Mouse (Mus musculus) forebrain, embryonic 11.5 days (tissue): ENCODE measurements at regions not wholly inside any gene's neighbourhood (a gene's known extent, or its start where the extent isn't known, plus 50 kb on each side); places are given as distances from the start of the nearest gene placed in this dataset.

Source experiments
- ATAC-seq: fragments of 200-750 bp; cut with Nextera tagmentation; replicated peaks from 2 replicates; pipeline ENCODE4 v1.8.0; 2017; ENCODE audit warnings: moderate TSS enrichment; ENCODE audit not compliant: low FRiP score
- DNase-seq: peaks from one replicate; pipeline ENCODE4 v3.0.0-alpha.2; 2017; ENCODE audit warnings: low spot score
- H3K27ac ChIP-seq: fragments of 300-500 bp; sonication (generic); 2 replicates; pipeline ENCODE4 v1.5.1; 2014; ENCODE audit warnings: low read depth, low read length
- H3K27me3 ChIP-seq: fragments of 300-500 bp; sonication (generic); 2 replicates; pipeline ENCODE4 v1.6.1; 2014; ENCODE audit warnings: mild to moderate bottlenecking, low read length, mixed read lengths; ENCODE audit not compliant: control insufficient read depth, insufficient read depth
- H3K36me3 ChIP-seq: fragments of 300-500 bp; sonication (generic); 2 replicates; pipeline ENCODE4 v1.6.1; 2014; ENCODE audit warnings: mild to moderate bottlenecking, low read length, moderate library complexity, mixed read lengths; ENCODE audit not compliant: control insufficient read depth, insufficient read depth
- H3K4me1 ChIP-seq: fragments of 300-500 bp; sonication (generic); replicated peaks from 2 replicates; pipeline ENCODE4 v1.6.1; 2014; ENCODE audit warnings: low read length, mixed read lengths; ENCODE audit not compliant: control insufficient read depth, insufficient read depth
- H3K4me2 ChIP-seq: fragments of 300-500 bp; sonication (generic); 2 replicates; pipeline ENCODE4 v1.6.1; 2014; ENCODE audit warnings: low read depth, mild to moderate bottlenecking, low read length, moderate library complexity, mixed read lengths; ENCODE audit not compliant: severe bottlenecking
- H3K4me3 ChIP-seq: fragments of 300-500 bp; sonication (generic); 2 replicates; pipeline ENCODE4 v1.5.1; 2014; ENCODE audit warnings: low read depth, low read length
- H3K9ac ChIP-seq: fragments of 300-500 bp; sonication (generic); 2 replicates; pipeline ENCODE4 v1.6.1; 2014; ENCODE audit warnings: low read length
- H3K9me3 ChIP-seq: fragments of 300-500 bp; sonication (generic); 2 replicates; pipeline ENCODE4 v1.6.1; 2016; ENCODE audit warnings: low read length, mixed read lengths; ENCODE audit not compliant: control insufficient read depth
- WGBS: fragments of 180-500 bp; shearing (Covaris S2); extraction: QIAGEN DNeasy Blood & Tissue Kit; methylation state at CpG from one replicate; pipeline ENCODE4 v1.1.7; 2014; 5-methylcytosine and 5-hydroxymethylcytosine counted together

DNA sequence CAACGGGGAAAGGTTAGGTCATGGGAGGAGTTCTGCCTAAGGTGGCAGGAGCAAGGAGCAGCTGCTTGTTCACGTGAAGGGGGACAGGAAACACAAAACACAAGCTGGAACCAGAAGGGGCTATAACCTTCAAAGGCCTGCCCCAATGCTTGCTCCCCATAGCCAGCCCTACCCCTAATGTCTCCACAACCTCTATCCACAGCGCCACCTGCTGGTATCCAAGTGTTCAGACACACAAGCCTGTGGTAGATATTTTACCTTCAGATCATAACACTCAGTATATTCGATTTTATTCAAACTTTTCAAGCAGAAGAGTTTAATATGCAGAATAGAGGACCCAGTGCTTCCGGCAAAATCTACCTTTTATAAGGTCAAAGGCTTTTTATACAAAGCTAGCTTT, 124.0 kb downstream of the Tex36 start:
- no peak overlapping the region for H3K4me2 ChIP-seq
- H3K9ac ChIP-seq, result no peak overlapping the region
- no peak overlapping the region for H3K27ac ChIP-seq
- H3K36me3 ChIP-seq, result no peaks in the 10 kb centered on the region
- peak; percentile 61 for DNase-seq
- H3K4me1 ChIP-seq, result no peaks in the 10 kb centered on the region
- WGBS, result 83% methylated on average over 5 of the region's 5 CpGs
- H3K9me3 ChIP-seq, result no peaks in the 10 kb centered on the region
- ATAC-seq, result no peak
- no peaks in the 10 kb centered on the region for H3K27me3 ChIP-seq
- H3K4me3 ChIP-seq, result no peak overlapping the region

DNA sequence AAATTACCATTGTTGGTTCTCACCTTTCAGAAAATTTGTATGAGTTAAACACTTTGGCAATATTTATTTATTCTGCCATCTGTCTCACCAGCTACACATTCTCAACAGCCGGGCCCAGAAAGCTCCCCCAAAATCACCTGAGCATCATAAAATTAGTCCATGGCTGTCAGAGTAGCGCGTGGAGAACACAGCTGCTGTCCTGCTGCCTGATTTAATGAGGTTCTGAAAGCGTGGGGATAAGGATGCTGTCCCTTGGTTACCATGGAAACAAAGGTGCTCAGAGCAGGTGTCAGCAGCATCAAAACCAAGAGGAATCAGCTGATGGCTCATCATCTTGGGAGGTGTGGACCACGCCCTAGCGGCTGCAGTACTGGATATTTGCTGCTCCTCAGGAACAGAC, 124.7 kb downstream of the Tex36 start:
- Histone ChIP-seq H3K4me2 (no peak overlapping the region), H3K27me3 (no peaks in the 10 kb centered on the region), H3K9ac (no peak overlapping the region), H3K36me3 (no peaks in the 10 kb centered on the region), H3K4me1 (no peaks in the 10 kb centered on the region), H3K9me3 (no peaks in the 10 kb centered on the region), H3K4me3 (no peak overlapping the region), H3K27ac (no peak overlapping the region)
- ATAC-seq, result no peak
- no peak for DNase-seq
- 85% methylated on average over 6 of the region's 6 CpGs for WGBS

DNA sequence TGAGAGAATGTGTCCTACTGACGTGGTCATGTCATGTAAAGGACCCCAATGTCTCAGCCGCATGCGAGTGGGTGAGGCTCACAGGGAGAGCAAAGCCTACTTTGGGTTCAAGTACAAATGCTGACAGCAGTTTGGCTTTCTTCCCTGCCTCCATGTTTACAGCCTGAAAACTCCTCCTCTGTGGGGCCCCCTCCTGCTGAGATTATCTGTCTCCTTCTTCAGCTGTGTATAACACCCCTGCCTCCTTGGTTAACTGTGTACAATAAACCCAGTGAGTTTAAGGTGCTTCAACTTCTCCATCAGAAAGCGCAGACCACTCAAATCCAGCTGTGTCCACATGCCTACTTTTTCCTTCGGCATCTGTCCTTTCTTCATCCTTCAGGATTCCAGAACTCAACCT, 130.3 kb downstream of the Tex36 start:
- DNase-seq, result no peak
- H3K4me1 ChIP-seq, result no peaks in the 10 kb centered on the region
- 96% methylated on average over 5 of the region's 5 CpGs for WGBS
- H3K4me2 ChIP-seq, result no peak overlapping the region
- no peak overlapping the region for H3K9ac ChIP-seq
- ATAC-seq, result no peak
- no peaks in the 10 kb centered on the region for H3K9me3 ChIP-seq
- no peak overlapping the region for H3K4me3 ChIP-seq
- H3K27me3 ChIP-seq, result no peaks in the 10 kb centered on the region
- H3K27ac ChIP-seq, result no peak overlapping the region
- H3K36me3 ChIP-seq, result no peaks in the 10 kb centered on the region

DNA sequence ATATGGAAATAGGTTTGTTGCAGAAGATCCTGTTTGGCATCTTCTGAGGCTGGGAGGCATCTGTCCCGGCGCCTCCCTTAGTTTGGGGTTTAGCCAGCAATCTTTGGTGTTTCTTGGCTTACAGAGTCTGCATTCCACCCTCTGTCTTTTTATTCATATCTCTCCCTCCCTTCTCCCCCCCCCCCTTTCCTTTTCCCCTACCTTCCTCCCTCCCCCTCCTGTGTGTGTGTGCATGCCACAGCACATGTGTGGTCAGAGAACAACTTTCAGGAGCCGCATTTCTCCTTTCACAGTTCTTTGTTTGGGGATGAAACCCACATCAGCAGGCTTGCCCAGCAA, 131.4 kb downstream of the Tex36 start:
- Histone ChIP-seq H3K4me3 (no peak overlapping the region), H3K36me3 (no peaks in the 10 kb centered on the region), H3K4me1 (no peaks in the 10 kb centered on the region), H3K4me2 (no peak overlapping the region), H3K9me3 (no peaks in the 10 kb centered on the region), H3K9ac (no peak overlapping the region), H3K27me3 (no peaks in the 10 kb centered on the region), H3K27ac (no peak overlapping the region)
- ATAC-seq (no peak), DNase-seq (no peak)
- 77% methylated on average over 3 of the region's 3 CpGs for WGBS

DNA sequence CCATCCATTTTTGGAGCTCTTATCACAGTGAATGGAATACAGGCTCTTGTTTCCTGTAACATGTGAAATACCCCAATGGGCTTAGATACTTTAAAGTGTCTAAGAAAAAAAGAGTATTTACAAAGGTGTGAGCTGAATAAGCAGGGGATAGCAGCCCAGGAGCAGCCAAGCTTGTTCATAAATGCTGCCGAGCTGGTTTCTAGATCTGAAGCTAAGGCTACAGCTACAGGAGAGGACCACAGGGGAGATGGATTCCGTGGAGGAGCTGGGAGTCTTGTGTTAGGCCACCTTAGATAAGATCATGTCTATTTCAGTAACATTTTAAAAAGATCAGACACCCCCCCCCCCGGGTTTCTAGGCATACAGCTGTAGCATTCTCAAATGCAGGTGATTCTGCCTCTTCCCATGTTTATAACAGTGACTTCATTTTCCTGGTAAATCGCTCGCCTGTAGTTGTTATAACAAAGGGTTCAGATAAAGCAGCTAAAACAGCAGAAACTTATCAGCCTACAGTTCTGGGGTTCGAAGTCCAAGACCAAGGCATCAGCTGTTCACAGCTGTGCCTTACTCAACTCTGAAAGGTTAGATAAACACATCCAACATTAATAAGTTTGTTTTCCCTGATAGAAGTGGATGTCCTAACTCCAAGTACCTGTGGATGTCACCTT, 131.9 kb downstream of the Tex36 start:
- Histone ChIP-seq H3K9ac (no peak overlapping the region), H3K27ac (no peak overlapping the region), H3K27me3 (no peaks in the 10 kb centered on the region), H3K36me3 (no peaks in the 10 kb centered on the region), H3K4me2 (no peak overlapping the region), H3K4me1 (no peaks in the 10 kb centered on the region), H3K4me3 (no peak overlapping the region), H3K9me3 (no peaks in the 10 kb centered on the region)
- ATAC-seq (no peak), DNase-seq (peak; percentile 4)
- WGBS, result 75% methylated on average over 6 of the region's 6 CpGs

DNA sequence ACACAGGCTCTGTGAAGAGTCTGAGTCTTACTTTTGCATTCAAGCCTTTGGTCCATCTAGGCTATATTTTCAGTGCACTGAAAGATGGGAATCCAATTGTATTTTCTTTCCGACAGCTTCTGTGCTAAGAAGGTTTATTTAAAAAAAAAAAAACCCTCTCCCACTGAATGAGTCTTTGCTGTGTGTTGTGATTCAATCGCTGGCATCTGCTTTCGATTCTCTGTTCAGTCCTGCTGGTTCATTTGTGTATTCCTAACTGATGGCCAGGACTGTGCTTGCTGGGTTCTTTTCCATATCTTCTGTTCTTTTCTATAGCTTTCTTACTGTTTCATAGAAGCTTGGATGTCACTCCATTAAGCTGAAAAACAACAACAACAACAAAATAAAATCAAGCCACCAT, 132.9 kb downstream of the Tex36 start:
- Histone ChIP-seq H3K4me2 (no peak overlapping the region), H3K9ac (no peak overlapping the region), H3K9me3 (no peaks in the 10 kb centered on the region), H3K27ac (no peak overlapping the region), H3K36me3 (no peaks in the 10 kb centered on the region), H3K27me3 (no peaks in the 10 kb centered on the region), H3K4me1 (no peaks in the 10 kb centered on the region), H3K4me3 (no peak overlapping the region)
- WGBS, result 67% methylated on average over 3 of the region's 3 CpGs
- DNase-seq (no peak), ATAC-seq (no peak)

DNA sequence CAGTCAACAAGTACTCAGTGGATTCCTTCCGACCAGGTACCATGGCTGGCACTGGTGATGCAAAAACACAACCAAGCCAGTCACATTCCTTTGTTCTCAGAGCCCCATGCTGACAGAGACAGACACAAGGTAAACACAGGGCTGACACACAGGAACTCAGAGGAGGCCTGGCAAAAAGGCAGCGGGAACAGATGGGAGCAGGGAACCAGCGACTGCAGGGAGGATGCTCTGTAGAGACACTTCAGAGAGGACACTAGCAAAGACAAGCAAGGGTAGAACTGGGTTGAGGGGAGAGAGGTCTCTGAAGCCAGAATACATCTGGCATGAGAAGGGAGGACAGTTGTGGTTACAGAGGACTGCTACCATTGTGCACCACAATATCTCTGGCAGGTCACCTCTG, 133.6 kb downstream of the Tex36 start:
- Histone ChIP-seq H3K4me1 (no peaks in the 10 kb centered on the region), H3K27me3 (no peaks in the 10 kb centered on the region), H3K4me3 (no peak overlapping the region), H3K36me3 (no peaks in the 10 kb centered on the region), H3K4me2 (no peak overlapping the region), H3K27ac (no peak overlapping the region), H3K9me3 (no peaks in the 10 kb centered on the region; the same call in 1 of the 2 replicates), H3K9ac (no peak overlapping the region)
- no peak for ATAC-seq
- 49% methylated on average over 3 of the region's 3 CpGs for WGBS
- no peak for DNase-seq

DNA sequence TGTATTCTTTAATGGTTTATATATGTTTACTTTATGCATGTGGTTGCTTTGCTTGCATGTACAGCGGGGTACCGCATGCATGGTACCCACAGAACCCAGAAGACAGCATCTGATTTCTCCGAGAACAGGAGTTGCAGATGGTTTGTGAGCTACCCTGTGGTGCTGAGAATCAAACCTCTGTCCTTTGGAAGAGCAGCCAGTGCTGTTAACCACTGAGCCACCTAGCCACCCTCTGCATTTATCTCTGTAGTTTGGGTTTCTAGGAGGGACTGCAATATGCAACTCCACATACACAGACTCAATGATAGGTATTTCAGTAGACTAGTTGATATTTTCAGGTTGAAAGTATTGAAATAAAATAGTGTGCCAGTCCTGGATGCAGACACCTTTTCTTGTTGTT, 134.4 kb downstream of the Tex36 start:
- no peak for ATAC-seq

DNA sequence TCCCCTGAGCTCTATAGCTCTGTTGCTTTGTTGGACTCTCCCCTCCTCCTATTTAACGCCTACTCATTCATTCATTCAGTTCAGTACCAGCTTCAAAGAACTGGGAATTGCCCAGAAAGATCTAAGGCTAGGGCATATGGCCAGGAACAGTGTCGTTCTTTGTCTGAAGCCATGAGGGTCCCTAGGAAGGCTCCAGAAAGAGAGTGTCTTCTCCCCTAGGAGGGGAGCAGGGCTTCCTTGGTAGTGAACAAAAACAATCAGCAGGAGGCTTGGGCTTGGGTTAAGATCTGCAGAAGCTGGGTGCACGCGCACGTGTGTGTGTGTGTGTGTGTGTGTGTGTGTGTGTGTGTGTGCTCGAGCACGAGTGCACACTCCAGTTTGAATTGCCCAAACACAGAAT, 142.7 kb downstream of the Tex36 start:
- Histone ChIP-seq H3K9ac (no peak overlapping the region), H3K36me3 (no peaks in the 10 kb centered on the region), H3K4me3 (no peak overlapping the region), H3K27me3 (no peaks in the 10 kb centered on the region), H3K4me2 (no peak overlapping the region), H3K9me3 (no peaks in the 10 kb centered on the region; the same call in 1 of the 2 replicates), H3K27ac (no peak overlapping the region), H3K4me1 (no peaks in the 10 kb centered on the region)
- WGBS, result 72% methylated on average over 7 of the region's 7 CpGs
- no peak for ATAC-seq
- DNase-seq, result no peak

More for the DNA sequence above, 134.4 kb downstream of the Tex36 start:
- no peaks in the 10 kb centered on the region for H3K4me1 ChIP-seq
- no peaks in the 10 kb centered on the region for H3K27me3 ChIP-seq
- no peaks in the 10 kb centered on the region; the same call in 1 of the 2 replicates for H3K9me3 ChIP-seq
- no peak overlapping the region for H3K4me3 ChIP-seq
- no peak overlapping the region for H3K27ac ChIP-seq
- no peak overlapping the region for H3K9ac ChIP-seq
- DNase-seq, result no peak
- H3K4me2 ChIP-seq, result no peak overlapping the region
- no peaks in the 10 kb centered on the region for H3K36me3 ChIP-seq
- WGBS, result 94% methylated on average over 3 of the region's 3 CpGs
